Mouse (Mus musculus): ENCODE results near the gene Sympk.

DNA sequence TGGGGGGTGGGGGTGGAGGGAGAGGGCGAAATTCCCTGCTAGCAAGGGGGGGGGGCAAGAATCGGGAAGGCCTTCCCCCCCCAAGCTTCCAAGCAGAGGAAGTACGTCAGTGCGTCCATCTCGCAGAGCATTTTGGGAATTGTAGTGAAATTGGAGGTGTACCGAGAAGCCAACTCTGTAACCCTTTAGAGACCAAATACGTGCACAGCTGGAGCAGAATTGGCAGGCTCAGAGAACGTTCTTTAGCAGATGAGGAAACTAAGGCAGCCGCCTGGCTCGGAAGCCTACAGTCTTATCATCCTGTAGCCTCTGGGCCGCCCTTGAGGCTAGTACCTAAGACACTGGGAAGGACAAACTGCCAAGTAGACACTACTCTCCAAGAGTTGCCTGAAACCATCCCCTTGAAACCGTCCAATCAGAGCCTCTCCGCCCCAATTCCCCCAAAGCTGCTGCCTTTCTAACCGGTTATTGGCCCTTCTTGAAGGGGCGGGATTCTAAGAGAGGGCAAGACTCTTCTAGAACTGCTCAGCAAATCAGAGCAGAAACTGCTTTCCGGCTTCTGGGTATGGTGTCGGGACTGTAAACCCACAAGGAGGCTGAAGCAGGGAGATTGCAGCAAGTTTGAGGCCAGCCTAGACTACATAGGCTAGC is 21.2 kb upstream of the Sympk start:
- TF ChIP-seq POLR2A (IDR thresholded peaks at IDR 0.05; ENCODE audit: extremely low read depth, insufficient read depth, low read length) (no peak), CTCF (IDR thresholded peaks at IDR 0.05; ENCODE audit: low read depth, low read length) (no peak)
